Mouse (Mus musculus) spleen, adult 2 months (tissue): ENCODE measurements around the gene Cacna2d3.

Experiments used
- CTCF ChIP-seq: fragments of 200-500 bp; IDR thresholded peaks from 2 replicates; pipeline ENCODE4 v1.5.1; 2011; ENCODE audit warnings: mild to moderate bottlenecking, inconsistent platforms; ENCODE audit not compliant: insufficient read depth, insufficient read length, insufficient replicate concordance; ENCODE audit errors: extremely low read depth
- POLR2A ChIP-seq: fragments of 200-500 bp; IDR thresholded peaks from 2 replicates; pipeline ENCODE4 v1.6.1; 2011; ENCODE audit warnings: low read depth, low read length, inconsistent platforms

GRCm38 (mm10) chr14:29123886-29124285, 597.8 kb downstream of the Cacna2d3 start:
- no peak for TF ChIP-seq POLR2A
- no peak for TF ChIP-seq CTCF
